Mouse (Mus musculus) G1E (cell line): ENCODE data around the gene Trim24. TPM values are rescaled to one million over a fixed set of nuclear protein-coding genes. Genes with fewer than 3 reads are reported as not detected.
"Not testable (repeated sequence)": the region's sequence is repeated elsewhere in the genome, so short reads cannot be mapped to it uniquely, and the experiment has no call there.

Source experiments
- ATAC-seq: 2 replicates; pipeline ENCODE4 v1.8.0; 2016; ENCODE audit warnings: mild to moderate bottlenecking; ENCODE audit not compliant: insufficient number of reproducible peaks, poor library complexity, low FRiP score, severe bottlenecking; ENCODE audit errors: extremely low read depth
- DNase-seq: peaks from one replicate; pipeline ENCODE4 v3.0.0; 2012; ENCODE audit warnings: low spot score
- H3K27me3 ChIP-seq: 2 replicates; pipeline ENCODE4 v1.6.1; 2012; ENCODE audit warnings: mild to moderate bottlenecking, low read length, inconsistent platforms; ENCODE audit not compliant: insufficient read depth
- H3K36me3 ChIP-seq: replicated peaks from 2 replicates; pipeline ENCODE3; 2012; ENCODE audit warnings: mild to moderate bottlenecking, inconsistent platforms
- H3K4me1 ChIP-seq: 2 replicates; pipeline ENCODE4 v1.6.1; 2012; ENCODE audit warnings: low read depth, low read length, inconsistent platforms, mixed read lengths; ENCODE audit not compliant: insufficient read depth
- H3K4me3 ChIP-seq: 2 replicates; pipeline ENCODE4 v1.5.1; 2012; ENCODE audit warnings: low read depth, mild to moderate bottlenecking, inconsistent platforms, low read length, moderate library complexity, mixed read lengths
- H3K9me3 ChIP-seq: replicated peaks from 2 replicates; pipeline ENCODE4 v1.6.1; 2012; ENCODE audit warnings: inconsistent platforms
- CTCF ChIP-seq: IDR thresholded peaks from 2 replicates; pipeline ENCODE4 v1.5.1; 2012; ENCODE audit warnings: low read depth, low read length, inconsistent platforms, mixed read lengths
- GATA1 ChIP-seq: IDR thresholded peaks from 2 replicates; pipeline ENCODE4 v1.6.1; 2012; ENCODE audit warnings: borderline replicate concordance, low read length, inconsistent platforms, mixed read lengths
- GATA2 ChIP-seq: IDR thresholded peaks from 2 replicates; pipeline ENCODE4 v1.6.1; 2012; ENCODE audit warnings: low read depth, low read length, inconsistent platforms, borderline replicate concordance
- POLR2AphosphoS5 ChIP-seq: IDR thresholded peaks from 2 replicates; pipeline ENCODE4 v1.6.1; 2012; ENCODE audit warnings: low read depth, low read length, inconsistent platforms; ENCODE audit not compliant: insufficient replicate concordance
- TAL1 ChIP-seq: conservative IDR thresholded peaks from 2 replicates; pipeline ENCODE4 v1.6.1; 2012; ENCODE audit warnings: low read depth, low read length, inconsistent platforms, mixed read lengths
- polyA plus RNA-seq: library from polyadenylated mRNA; stranded (reverse); fragments of >175 nt; gene quantifications from 2 replicates; pipeline ENCODE4 v1.2.3, GENCODE M21; 2012
- total RNA-seq, 2 experiments: library from RNA; stranded (forward) in 1 of 2; stranded (reverse) in 1 of 2; fragments of 200-1000 nt in 1 of 2; fragments of >200 nt in 1 of 2; fragmentation: Nextera tagmentation in 1 of 2; gene quantifications; 2 replicates each; pipeline ENCODE4 v1.2.3; 2014 to 2017

Trim24 gene
- total and polyA plus RNA-seq, 3 experiments = 7.0 to 63.1 (median 25.0) TPM

DNA sequence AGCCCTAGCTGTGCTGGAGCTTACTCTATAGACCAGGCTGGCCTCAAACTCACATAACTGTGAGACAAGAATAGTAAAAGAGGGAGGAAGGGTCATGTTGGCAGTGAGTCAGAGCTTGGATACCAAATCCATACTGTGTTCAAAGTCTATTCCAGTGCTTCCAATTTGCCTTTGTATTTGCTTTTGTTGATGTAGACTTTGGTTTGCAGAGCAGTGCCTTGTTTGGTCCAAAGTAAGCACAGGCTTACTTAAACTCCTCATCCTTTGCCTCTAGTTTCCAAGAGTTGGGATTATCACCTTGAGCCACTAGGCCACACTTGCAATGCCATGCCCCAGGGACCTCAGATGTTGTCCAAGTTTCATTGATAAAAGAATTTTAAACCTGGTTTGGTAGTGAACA is 41.0 kb upstream of the Trim24 start:
- no peak overlapping the region for H3K4me3 ChIP-seq
- ATAC-seq = no peak
- no peaks in the 10 kb centered on the region for H3K27me3 ChIP-seq
- no peaks in the 10 kb centered on the region for H3K4me1 ChIP-seq
- no peak for TF ChIP-seq GATA2
- no peak for TF ChIP-seq GATA1
- no peak for TF ChIP-seq TAL1
- no peak for TF ChIP-seq CTCF
- TF ChIP-seq POLR2AphosphoS5 = no peak
- no peak for DNase-seq
- H3K36me3 ChIP-seq = no peaks in the 10 kb centered on the region
- 0 out of 2 replicates have a peak, but pooled peaks cover 2% of the 10 kb centered on the region for H3K9me3 ChIP-seq

DNA sequence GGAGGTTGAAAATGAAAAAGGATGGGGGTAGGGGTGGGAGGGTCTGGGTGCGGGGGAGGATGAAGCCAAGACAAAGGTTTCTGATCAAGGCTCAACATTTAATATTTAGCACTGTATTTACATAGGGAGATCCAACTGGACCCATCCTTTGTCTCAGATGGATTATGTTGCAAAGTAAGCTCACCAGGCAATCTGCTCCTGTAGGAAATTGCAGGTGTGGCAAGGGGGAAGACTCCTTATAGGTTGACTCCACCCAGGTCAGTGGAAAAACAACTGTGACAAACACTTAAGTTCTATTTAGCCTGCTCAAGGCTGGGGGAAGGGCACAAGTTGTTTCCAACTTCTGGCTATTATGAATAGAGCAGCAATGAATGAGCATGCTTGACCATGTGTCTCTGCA is 36.9 kb upstream of the Trim24 start:
- Histone ChIP-seq H3K36me3 (no peaks in the 10 kb centered on the region), H3K27me3 (no peaks in the 10 kb centered on the region), H3K4me3 (no peak overlapping the region), H3K4me1 (no peaks in the 10 kb centered on the region), H3K9me3 (peaks cover 2% of the 10 kb centered on the region; the same call in 1 of the 2 replicates)
- no peak for TF ChIP-seq GATA1
- TF ChIP-seq GATA2 = no peak
- no peak for TF ChIP-seq POLR2AphosphoS5
- no peak for TF ChIP-seq CTCF
- no peak for TF ChIP-seq TAL1
- DNase-seq (no peak), ATAC-seq (no peak)

DNA sequence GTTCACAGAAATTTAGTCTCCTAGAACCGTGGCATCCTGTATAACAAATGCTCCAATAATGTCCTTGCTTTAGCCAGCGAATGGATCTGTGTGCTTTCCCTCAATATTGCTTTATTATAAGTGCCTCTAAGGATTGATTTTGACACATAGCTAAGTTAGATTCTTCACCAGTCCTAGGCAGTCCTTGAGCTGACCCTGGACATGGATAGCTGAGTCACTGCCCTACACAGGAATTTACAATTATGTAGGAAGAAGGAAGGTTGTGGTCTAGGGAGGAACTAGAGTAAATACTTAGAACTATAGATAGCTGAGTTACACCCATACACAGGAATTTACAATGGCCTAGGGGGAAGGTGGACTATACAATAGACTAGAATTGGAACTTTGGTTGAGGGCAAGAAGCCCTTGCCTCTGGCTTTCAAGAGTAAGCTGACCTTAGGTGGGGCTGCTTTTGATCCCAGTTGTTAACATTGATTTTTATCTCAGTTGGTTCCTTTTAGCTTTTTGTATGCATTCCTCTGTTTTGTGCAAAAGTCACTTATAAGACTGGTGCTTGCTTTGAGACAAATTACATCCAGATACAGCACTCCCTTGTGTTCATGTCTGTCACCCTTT is 33.6 kb upstream of the Trim24 start:
- not testable (repeated sequence) for DNase-seq, ATAC-seq, H3K9me3 ChIP-seq

DNA sequence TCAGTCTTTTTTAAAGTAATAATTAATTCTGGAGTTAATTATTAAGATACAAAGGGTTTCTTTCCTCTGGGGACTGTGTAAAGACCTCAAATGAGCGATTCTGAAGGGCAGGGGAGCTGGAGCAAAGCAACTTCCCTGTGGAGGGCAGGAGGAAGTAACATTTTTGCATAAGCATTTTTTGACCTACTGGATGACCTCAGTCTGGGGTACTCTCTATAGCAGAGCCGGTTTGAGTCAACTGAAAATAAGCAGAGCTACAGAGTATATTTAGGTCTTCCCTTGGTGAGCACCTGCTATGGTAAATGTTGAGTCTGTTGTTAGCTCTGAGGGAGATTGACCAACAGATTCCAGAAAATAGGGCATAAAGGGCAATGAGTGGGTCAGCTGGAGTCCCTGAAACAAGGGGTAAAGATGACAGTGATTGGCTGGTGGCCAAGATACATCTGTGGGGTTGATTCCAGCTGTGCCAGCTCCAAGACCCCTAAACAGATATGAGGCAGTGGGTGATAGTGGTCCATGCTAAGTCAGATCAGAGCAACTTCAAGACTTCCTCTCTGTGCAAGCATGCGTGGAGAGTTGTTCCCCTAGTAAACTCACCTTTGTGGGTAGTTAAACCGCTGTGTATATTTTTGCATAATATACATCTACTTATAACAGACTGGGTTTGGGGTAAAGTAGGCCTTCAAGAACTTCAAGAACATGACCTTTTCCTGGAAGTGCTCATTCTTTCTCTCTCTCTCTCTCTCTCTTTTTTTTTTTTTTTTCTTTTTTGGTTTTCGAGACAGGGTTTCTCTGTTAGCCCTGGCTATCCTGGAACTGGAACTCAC is 27.6 kb upstream of the Trim24 start:
- H3K4me1 ChIP-seq = no peaks in the 10 kb centered on the region; the same call in 1 of the 2 replicates
- DNase-seq (no peak), ATAC-seq (no peak)
- TF ChIP-seq GATA1 (no peak), POLR2AphosphoS5 (no peak), CTCF (no peak), GATA2 (no peak), TAL1 (no peak)
- H3K36me3 ChIP-seq = no peaks in the 10 kb centered on the region
- no peaks in the 10 kb centered on the region for H3K27me3 ChIP-seq
- H3K9me3 ChIP-seq = no peaks in the 10 kb centered on the region
- no peak overlapping the region for H3K4me3 ChIP-seq

More for the DNA sequence above, 33.6 kb upstream of the Trim24 start:
- H3K4me1 ChIP-seq, H3K36me3 ChIP-seq, H3K4me3 ChIP-seq, H3K27me3 ChIP-seq: not testable (repeated sequence)

DNA sequence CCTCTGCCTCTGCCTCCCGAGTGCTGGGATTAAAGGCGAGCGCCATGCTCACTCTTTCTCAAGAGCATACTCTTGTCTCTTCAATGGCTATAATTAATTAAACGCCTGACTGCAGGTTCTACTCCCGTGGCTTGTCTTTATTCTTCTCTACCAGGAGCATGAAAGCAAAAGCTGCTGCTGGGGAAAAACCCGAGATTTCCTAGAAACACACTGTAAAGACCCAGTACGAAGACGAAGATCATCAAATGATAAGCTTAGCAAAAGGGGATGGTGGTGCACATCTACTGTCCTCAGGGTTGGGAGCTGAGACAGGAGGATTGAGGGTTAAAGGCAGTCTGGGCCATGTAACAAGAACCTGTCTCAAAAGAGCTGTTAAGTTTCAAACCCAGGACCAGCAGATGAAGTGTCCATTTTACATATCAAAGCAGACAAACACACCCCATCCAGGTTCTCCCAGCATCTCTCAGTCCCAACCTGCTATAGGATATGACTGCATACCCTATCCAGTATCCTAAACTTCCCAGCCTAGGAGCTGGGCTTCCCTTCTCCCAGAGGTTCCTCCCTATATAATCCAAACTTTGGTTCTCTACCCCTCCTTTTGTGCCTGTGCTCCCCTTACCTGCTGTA is 26.9 kb upstream of the Trim24 start:
- no peak for DNase-seq
- no peak overlapping the region for H3K4me3 ChIP-seq
- H3K36me3 ChIP-seq = no peaks in the 10 kb centered on the region
- no peaks in the 10 kb centered on the region for H3K9me3 ChIP-seq
- no peak for ATAC-seq
- H3K4me1 ChIP-seq = no peaks in the 10 kb centered on the region; the same call in 1 of the 2 replicates
- no peaks in the 10 kb centered on the region for H3K27me3 ChIP-seq
- TF ChIP-seq TAL1 = no peak
- TF ChIP-seq CTCF = no peak
- no peak for TF ChIP-seq GATA2
- TF ChIP-seq GATA1 = no peak
- no peak for TF ChIP-seq POLR2AphosphoS5

DNA sequence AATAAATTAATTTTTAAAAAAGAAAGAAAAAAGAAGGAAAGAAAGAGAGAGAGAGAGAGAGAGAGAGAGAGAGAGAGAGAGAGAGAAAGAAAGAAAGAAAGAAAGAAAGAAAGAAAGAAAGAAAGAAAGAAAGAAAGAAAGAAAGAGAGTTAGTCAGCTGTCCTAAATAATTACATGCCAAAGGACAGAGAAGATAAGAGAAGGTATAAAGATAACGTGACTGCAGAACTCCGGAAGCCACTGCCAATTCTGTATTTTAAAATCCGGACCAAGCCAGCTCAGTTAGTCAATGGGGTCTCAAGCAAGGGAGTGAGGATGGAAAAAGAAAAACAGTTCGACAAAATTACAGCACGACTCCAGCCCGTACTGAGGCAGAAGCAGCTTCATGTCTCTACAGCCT is 25.7 kb upstream of the Trim24 start:
- not testable (repeated sequence) for H3K4me1 ChIP-seq, H3K36me3 ChIP-seq, H3K4me3 ChIP-seq, H3K9me3 ChIP-seq, DNase-seq, H3K27me3 ChIP-seq, ATAC-seq

DNA sequence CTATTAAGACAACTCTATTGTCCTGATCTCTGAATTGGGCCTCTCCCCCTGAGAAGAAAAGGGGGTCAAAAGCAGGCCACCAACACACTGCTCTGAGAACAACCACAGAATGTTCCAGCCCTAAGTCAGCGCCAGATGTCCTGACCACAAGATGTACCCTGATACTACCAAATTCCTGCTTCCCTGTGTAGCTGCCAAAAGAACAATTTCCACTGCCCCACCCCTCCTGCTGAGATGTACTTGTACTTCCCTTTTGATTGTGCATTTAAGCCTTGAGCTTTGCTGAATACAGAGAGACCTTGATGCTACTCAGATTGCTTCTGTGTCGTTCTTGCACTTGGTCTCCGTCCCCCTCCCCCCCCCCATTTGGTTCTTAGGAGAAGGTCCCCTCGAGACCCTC is 23.1 kb upstream of the Trim24 start:
- DNase-seq, H3K9me3 ChIP-seq, H3K36me3 ChIP-seq, H3K27me3 ChIP-seq, ATAC-seq, H3K4me1 ChIP-seq, H3K4me3 ChIP-seq: not testable (repeated sequence)
